ENCODE assay signal across 9 mouse cellular contexts in the genomic region with DNA sequence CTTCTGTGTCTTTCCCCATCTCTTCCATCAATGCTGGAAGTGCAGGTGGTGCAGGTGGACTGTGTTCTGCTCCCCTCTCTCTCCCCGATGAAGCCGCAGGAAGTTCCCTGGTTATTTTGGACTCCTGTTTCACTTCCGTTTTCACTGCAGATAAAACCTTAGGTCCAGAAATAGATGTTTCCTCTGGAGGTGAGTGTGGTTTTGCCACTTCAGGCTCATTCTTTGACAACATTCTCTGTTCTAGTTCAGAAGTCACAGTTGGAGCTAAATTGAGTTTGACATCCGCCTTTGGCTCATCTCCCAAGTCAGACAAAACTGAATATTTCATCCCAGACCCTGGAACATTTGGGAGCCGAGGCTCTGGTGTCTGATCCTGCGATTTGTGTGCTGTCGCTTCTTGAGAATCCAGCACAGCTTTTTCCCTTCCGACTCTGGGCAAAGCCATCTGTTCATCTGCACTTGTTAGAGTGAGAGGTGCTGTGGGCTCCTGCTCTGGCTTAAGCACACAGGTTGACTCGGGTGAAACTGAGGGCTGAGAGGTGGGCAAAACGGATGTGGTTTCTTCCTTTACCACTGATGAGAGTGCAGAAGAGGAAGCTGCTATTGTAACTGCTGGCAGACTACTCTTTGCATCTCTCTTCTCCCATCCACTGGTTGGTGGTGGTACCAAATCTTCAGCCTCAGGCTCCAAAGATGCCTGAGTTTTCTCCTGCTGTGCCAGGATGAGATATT. TPM values are rescaled to one million over a fixed set of nuclear protein-coding genes. Genes with fewer than 3 reads are reported as not detected.
DNase-seq lines count a peak whose midpoint lies in the region; ATAC-seq and TF ChIP-seq lines count a peak whose summit lies in the region.
"Had no signal": no experiment of that assay in that cellular context is flagged by ENCODE, and none has a peak within 500 bp of the region (broad histone marks: within the 10 kb centered on the region; RNA-seq: fewer than 3 reads in every experiment).

No protein-coding gene starts in this region.

- no peak for TF ChIP-seq POLR2A in thymus, adult 2 months (IDR thresholded peaks at IDR 0.05; ENCODE audit: control insufficient read depth, extremely low read depth, insufficient read depth, low read length, poor library complexity)

- no peaks in the 10 kb centered on the region for H3K4me1 ChIP-seq in liver, embryonic 16.5 days (ENCODE audit: control insufficient read depth, low read depth, low read length)
- H3K4me1 ChIP-seq in thymus, adult 2 months (replicated peaks; ENCODE audit: control insufficient read depth, insufficient read depth, low read length): peaks cover 46% of the 10 kb centered on the region
- no peaks in the 10 kb centered on the region for H3K4me1 ChIP-seq in kidney, embryonic 15.5 days
- H3K4me1 ChIP-seq: forebrain, embryonic 12.5 days had no signal

- H3K27ac ChIP-seq in liver, embryonic 16.5 days (ENCODE audit: low read length): no peak overlapping the region
- H3K27ac ChIP-seq in thymus, adult 2 months (ENCODE audit: control insufficient read depth, insufficient read depth, low read length): peak overlapping the region; percentile 96
- no peak overlapping the region for H3K27ac ChIP-seq in kidney, embryonic 15.5 days
- H3K27ac ChIP-seq: forebrain, embryonic 12.5 days had no signal

- no peaks in the 10 kb centered on the region for H3K36me3 ChIP-seq in liver, embryonic 16.5 days (ENCODE audit: control insufficient read depth, insufficient read depth)
- no peaks in the 10 kb centered on the region for H3K36me3 ChIP-seq in thymus, adult 2 months (ENCODE audit: control insufficient read depth, insufficient read depth, low read length)
- no peaks in the 10 kb centered on the region for H3K36me3 ChIP-seq in kidney, embryonic 15.5 days
- H3K36me3 ChIP-seq: forebrain, embryonic 12.5 days had no signal

- 21% methylated on average over 10 of the region's 10 CpGs for WGBS in liver, embryonic 16.5 days (ENCODE audit: insufficient replicate concordance)
- WGBS in thymus, adult 2 months: 5% methylated on average over 10 of the region's 10 CpGs
- 78% methylated on average over 10 of the region's 10 CpGs for WGBS in kidney, embryonic 15.5 days

- no peaks in the 10 kb centered on the region for H3K27me3 ChIP-seq in liver, embryonic 16.5 days (ENCODE audit: control insufficient read depth, insufficient read depth, low read depth, low read length)
- H3K27me3 ChIP-seq in thymus, adult 2 months (ENCODE audit: control insufficient read depth, insufficient read depth, low read length): no peaks in the 10 kb centered on the region
- H3K27me3 ChIP-seq in kidney, embryonic 15.5 days: no peaks in the 10 kb centered on the region
- H3K27me3 ChIP-seq: forebrain, embryonic 12.5 days had no signal

- 0 out of 2 replicates have a peak overlapping the region, but pooled peaks have one; percentile 9 for H3K4me2 ChIP-seq in liver, embryonic 16.5 days (ENCODE audit: low read depth, low read length)
- H3K4me2 ChIP-seq in kidney, embryonic 15.5 days: no peak overlapping the region
- H3K4me2 ChIP-seq: forebrain, embryonic 12.5 days had no signal

- no peak overlapping the region for H3K9ac ChIP-seq in liver, embryonic 16.5 days (ENCODE audit: low read depth, low read length)
- H3K9ac ChIP-seq in kidney, embryonic 15.5 days: no peak overlapping the region
- H3K9ac ChIP-seq: forebrain, embryonic 12.5 days had no signal

- no peaks in the 10 kb centered on the region for H3K9me3 ChIP-seq in liver, embryonic 16.5 days (replicated peaks; ENCODE audit: control insufficient read depth, low read length)
- H3K9me3 ChIP-seq in kidney, embryonic 15.5 days (replicated peaks): no peaks in the 10 kb centered on the region
- H3K9me3 ChIP-seq: forebrain, embryonic 12.5 days had no signal

- DNase-seq in frontal cortex, postnatal 14 days (ENCODE audit: low spot score in 2 of 2): no peak
- DNase-seq in liver (no peak), adipocyte (ENCODE audit: low spot score) (no peak)
- peak; percentile 48 to 51 for DNase-seq in cerebellum, postnatal 25 days
- DNase-seq in thymus, adult 2 months: peak; percentile 77

- H3K4me3 ChIP-seq in liver, embryonic 16.5 days (ENCODE audit: low read depth, low read length): no peak overlapping the region
- H3K4me3 ChIP-seq in thymus, adult 2 months (ENCODE audit: control insufficient read depth, insufficient read depth, low read length): peak overlapping the region; percentile 17; the same call in 1 of the 2 replicates
- no peak overlapping the region for H3K4me3 ChIP-seq in kidney, embryonic 15.5 days (replicated peaks)
- H3K4me3 ChIP-seq: forebrain, embryonic 12.5 days had no signal

- ATAC-seq in frontal cortex, adult (ENCODE audit: low TSS enrichment): peak; percentile 35
- no peak for ATAC-seq in liver, embryonic 16.5 days (ENCODE audit: low read depth)
- no peak for ATAC-seq in kidney, embryonic 15.5 days (replicated peaks; ENCODE audit: low FRiP score)

- TF ChIP-seq CTCF in thymus, adult 2 months (IDR thresholded peaks at IDR 0.05; ENCODE audit: borderline replicate concordance, control insufficient read depth, extremely low read depth, insufficient read depth, low read length, poor library complexity): no peak

RNA-seq across cellular contexts. Expression of a gene that starts 50.2 kb away (rescaled TPM):
- polyA plus RNA-seq in liver, embryonic 16.5 days (2015; fragmentation: Nextera tagmentation; extraction: Ambion mirVana): 0.06 and 0.15 TPM in 2 replicates
- polyA plus RNA-seq in thymus, adult 2 months (2012; rRNA removed): 0.32 and 1.5 TPM in 2 replicates
- 0.16 and 0.28 TPM in 2 replicates for polyA plus RNA-seq in kidney, embryonic 15.5 days (2015; fragmentation: Nextera tagmentation; extraction: Ambion mirVana)

Comparison
In these comparisons a context has a peak if more than half of its experiments do, and no peak if none do; other contexts are left out.
1. DNase-seq: peak in cerebellum, postnatal 25 days (2 of 2) and thymus, adult 2 months (single experiment); none in frontal cortex, postnatal 14 days (0 of 2), liver (single experiment) and adipocyte (single experiment).